Mouse (Mus musculus): ENCODE results near the gene Ush1g.

DNA sequence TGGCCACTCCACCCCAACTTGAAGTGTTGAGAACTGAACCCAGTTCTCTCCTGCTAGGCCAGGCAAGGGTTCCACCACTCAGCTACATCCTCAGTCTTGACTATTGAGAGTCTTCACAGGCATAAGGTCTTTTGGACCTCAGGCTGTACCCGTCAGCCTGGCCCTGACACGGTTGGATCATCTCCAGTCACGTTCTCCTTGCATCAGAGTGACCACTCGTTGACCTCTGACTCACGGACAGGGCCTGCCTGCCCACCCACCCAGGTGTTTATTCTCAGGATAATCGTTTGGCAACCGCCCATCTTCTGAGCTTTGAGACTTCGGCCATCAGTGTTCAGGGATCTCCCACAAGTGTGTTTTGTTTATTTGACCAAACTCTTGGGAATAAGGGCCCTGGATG is 18.7 kb downstream of the Ush1g start:
- no peak for TF ChIP-seq USF1 (IDR thresholded peaks at IDR 0.05; ENCODE audit: low read depth)
- TF ChIP-seq MYOD1 (IDR thresholded peaks at IDR 0.05; ENCODE audit: control insufficient read depth in 1 of 3, insufficient read length in 2 of 3, low read depth in 2 of 3) = no peak
- TF ChIP-seq POLR2A (IDR thresholded peaks at IDR 0.05; ENCODE audit: insufficient read length, low read depth) = no peak
- no peak for TF ChIP-seq MAX (IDR thresholded peaks at IDR 0.05; ENCODE audit: low read depth)
- TF ChIP-seq E2F4 (IDR thresholded peaks at IDR 0.05; ENCODE audit: insufficient read depth) = no peak
- TF ChIP-seq TCF12 (IDR thresholded peaks at IDR 0.05; ENCODE audit: insufficient read depth, poor library complexity, severe bottlenecking) = no peak
- TF ChIP-seq MYOG (IDR thresholded peaks at IDR 0.05; ENCODE audit: control insufficient read depth in 1 of 3, insufficient read depth in 1 of 3, insufficient read length in 2 of 3, low read depth in 2 of 3) = no peak
- TF ChIP-seq POLR2AphosphoS2 (IDR thresholded peaks at IDR 0.05; ENCODE audit: insufficient read length, low read depth) = no peak
